Mouse (Mus musculus): ENCODE measurements around the gene Rassf7. TPM values are rescaled to one million over a fixed set of nuclear protein-coding genes. Genes with fewer than 3 reads are reported as not detected.
A peak's percentile ranks its signal among the peaks of the same experiment; 100 is the strongest.

Rassf7 gene
- polyA plus RNA-seq, 1 experiment = 25.2 TPM

- Histone ChIP-seq H3K36me3 (ENCODE audit: control insufficient read depth, insufficient read depth) (peaks cover 14% of the 10 kb centered on the region), H3K27me3 (ENCODE audit: control insufficient read depth, insufficient read depth, insufficient read length) (no peaks in the 10 kb centered on the region), H3K4me3 (ENCODE audit: insufficient read depth, poor library complexity, severe bottlenecking) (no peak overlapping the region), H3K79me2 (ENCODE audit: control insufficient read depth, insufficient read depth) (peaks cover 20% of the 10 kb centered on the region), H3ac (ENCODE audit: control insufficient read depth, insufficient read length, low read depth) (no peak overlapping the region), H3K79me3 (ENCODE audit: low read depth) (peaks cover 6% of the 10 kb centered on the region)
- TF ChIP-seq MAX (IDR thresholded peaks at IDR 0.05) (no peak), CTCF (IDR thresholded peaks at IDR 0.05; ENCODE audit: control insufficient read depth, insufficient read depth, insufficient read length) (no peak), MYOD1 (IDR thresholded peaks at IDR 0.05; ENCODE audit: control insufficient read depth, insufficient read length, low read depth) (no peak), CEBPB (IDR thresholded peaks at IDR 0.05; ENCODE audit: low read depth) (no peak), USF1 (IDR thresholded peaks at IDR 0.05; ENCODE audit: low read depth) (no peak), FOSL1 (IDR thresholded peaks at IDR 0.05; ENCODE audit: insufficient read depth, low read length, poor library complexity, severe bottlenecking) (no peak), MYOG (IDR thresholded peaks at IDR 0.05; ENCODE audit: control insufficient read depth, extremely low read depth, insufficient read length) (no peak)
Measured at GRCm38 (mm10) chr7:141188733-141189132, 26.9 kb upstream of the Rassf7 start.

GRCm38 (mm10) chr7:141190220-141190619 is 25.4 kb upstream of the Rassf7 start:
- Histone ChIP-seq H3K27me3 (ENCODE audit: control insufficient read depth, insufficient read depth, insufficient read length) (no peaks in the 10 kb centered on the region), H3K79me3 (ENCODE audit: low read depth) (peaks cover 6% of the 10 kb centered on the region), H3K79me2 (ENCODE audit: control insufficient read depth, insufficient read depth) (peaks cover 20% of the 10 kb centered on the region), H3ac (ENCODE audit: control insufficient read depth, insufficient read length, low read depth) (no peak overlapping the region), H3K4me3 (ENCODE audit: insufficient read depth, poor library complexity, severe bottlenecking) (no peak overlapping the region), H3K36me3 (ENCODE audit: control insufficient read depth, insufficient read depth) (peaks cover 14% of the 10 kb centered on the region)
- TF ChIP-seq USF1 (IDR thresholded peaks at IDR 0.05; ENCODE audit: low read depth) (no peak), MAX (IDR thresholded peaks at IDR 0.05) (no peak), FOSL1 (IDR thresholded peaks at IDR 0.05; ENCODE audit: insufficient read depth, low read length, poor library complexity, severe bottlenecking) (no peak), CEBPB (IDR thresholded peaks at IDR 0.05; ENCODE audit: low read depth) (no peak), MYOG (IDR thresholded peaks at IDR 0.05; ENCODE audit: control insufficient read depth, extremely low read depth, insufficient read length) (no peak), CTCF (IDR thresholded peaks at IDR 0.05; ENCODE audit: control insufficient read depth, insufficient read depth, insufficient read length) (no peak), MYOD1 (IDR thresholded peaks at IDR 0.05; ENCODE audit: control insufficient read depth, insufficient read length, low read depth) (no peak)

GRCm38 (mm10) chr7:141191036-141191435 is 24.6 kb upstream of the Rassf7 start:
- TF ChIP-seq MYOD1 (IDR thresholded peaks at IDR 0.05; ENCODE audit: control insufficient read depth, insufficient read length, low read depth) = no peak
- TF ChIP-seq MAX (IDR thresholded peaks at IDR 0.05) = no peak
- TF ChIP-seq USF1 (IDR thresholded peaks at IDR 0.05; ENCODE audit: low read depth) = no peak
- TF ChIP-seq FOSL1 (IDR thresholded peaks at IDR 0.05; ENCODE audit: insufficient read depth, low read length, poor library complexity, severe bottlenecking) = no peak
- TF ChIP-seq CTCF (IDR thresholded peaks at IDR 0.05; ENCODE audit: control insufficient read depth, insufficient read depth, insufficient read length) = no peak
- peaks cover 14% of the 10 kb centered on the region for H3K36me3 ChIP-seq (ENCODE audit: control insufficient read depth, insufficient read depth)
- no peaks in the 10 kb centered on the region for H3K27me3 ChIP-seq (ENCODE audit: control insufficient read depth, insufficient read depth, insufficient read length)
- H3K4me3 ChIP-seq (ENCODE audit: insufficient read depth, poor library complexity, severe bottlenecking) = no peak overlapping the region
- H3K79me3 ChIP-seq (ENCODE audit: low read depth) = peaks cover 6% of the 10 kb centered on the region
- no peak overlapping the region for H3ac ChIP-seq (ENCODE audit: control insufficient read depth, insufficient read length, low read depth)
- peaks cover 20% of the 10 kb centered on the region for H3K79me2 ChIP-seq (ENCODE audit: control insufficient read depth, insufficient read depth)

- Histone ChIP-seq H3K4me3 (ENCODE audit: insufficient read depth, poor library complexity, severe bottlenecking) (no peak overlapping the region), H3K27me3 (ENCODE audit: control insufficient read depth, insufficient read depth, insufficient read length) (no peaks in the 10 kb centered on the region), H3K79me3 (ENCODE audit: low read depth) (peaks cover 6% of the 10 kb centered on the region), H3ac (ENCODE audit: control insufficient read depth, insufficient read length, low read depth) (no peak overlapping the region), H3K36me3 (ENCODE audit: control insufficient read depth, insufficient read depth) (peaks cover 14% of the 10 kb centered on the region), H3K79me2 (ENCODE audit: control insufficient read depth, insufficient read depth) (peaks cover 20% of the 10 kb centered on the region)
- TF ChIP-seq MYOG (IDR thresholded peaks at IDR 0.05; ENCODE audit: control insufficient read depth, extremely low read depth, insufficient read length) = no peak
Measured at GRCm38 (mm10) chr7:141191796-141192685, 23.6 kb upstream of the Rassf7 start.

- Histone ChIP-seq H3K4me3 (ENCODE audit: insufficient read depth, poor library complexity, severe bottlenecking) (peak overlapping the region; percentile 56), H3K79me2 (ENCODE audit: control insufficient read depth, insufficient read depth) (peaks cover 20% of the 10 kb centered on the region), H3ac (ENCODE audit: control insufficient read depth, insufficient read length, low read depth) (peak overlapping the region; percentile 94), H3K27me3 (ENCODE audit: control insufficient read depth, insufficient read depth, insufficient read length) (no peaks in the 10 kb centered on the region), H3K79me3 (ENCODE audit: low read depth) (peaks cover 6% of the 10 kb centered on the region), H3K36me3 (ENCODE audit: control insufficient read depth, insufficient read depth) (peaks cover 14% of the 10 kb centered on the region)
- TF ChIP-seq MAX (IDR thresholded peaks at IDR 0.05) = no peak
- TF ChIP-seq CEBPB (IDR thresholded peaks at IDR 0.05; ENCODE audit: low read depth) = no peak
- no peak for TF ChIP-seq MYOD1 (IDR thresholded peaks at IDR 0.05; ENCODE audit: control insufficient read depth, insufficient read length, low read depth)
- TF ChIP-seq MYOG (IDR thresholded peaks at IDR 0.05; ENCODE audit: control insufficient read depth, extremely low read depth, insufficient read length) = no peak
- TF ChIP-seq CTCF (IDR thresholded peaks at IDR 0.05; ENCODE audit: control insufficient read depth, insufficient read depth, insufficient read length) = no peak
- no peak for TF ChIP-seq FOSL1 (IDR thresholded peaks at IDR 0.05; ENCODE audit: insufficient read depth, low read length, poor library complexity, severe bottlenecking)
- no peak for TF ChIP-seq USF1 (IDR thresholded peaks at IDR 0.05; ENCODE audit: low read depth)
Measured at GRCm38 (mm10) chr7:141192776-141193347, 22.8 kb upstream of the Rassf7 start.
